Mouse (Mus musculus) urinary bladder, postnatal 10 days (tissue): ENCODE results near the gene Csrnp1.

ENCODE experiments used
- DNase-seq: peaks from one replicate; pipeline ENCODE4 v3.0.0; 2022; ENCODE audit warnings: low spot score

The Csrnp1 gene

DNA sequence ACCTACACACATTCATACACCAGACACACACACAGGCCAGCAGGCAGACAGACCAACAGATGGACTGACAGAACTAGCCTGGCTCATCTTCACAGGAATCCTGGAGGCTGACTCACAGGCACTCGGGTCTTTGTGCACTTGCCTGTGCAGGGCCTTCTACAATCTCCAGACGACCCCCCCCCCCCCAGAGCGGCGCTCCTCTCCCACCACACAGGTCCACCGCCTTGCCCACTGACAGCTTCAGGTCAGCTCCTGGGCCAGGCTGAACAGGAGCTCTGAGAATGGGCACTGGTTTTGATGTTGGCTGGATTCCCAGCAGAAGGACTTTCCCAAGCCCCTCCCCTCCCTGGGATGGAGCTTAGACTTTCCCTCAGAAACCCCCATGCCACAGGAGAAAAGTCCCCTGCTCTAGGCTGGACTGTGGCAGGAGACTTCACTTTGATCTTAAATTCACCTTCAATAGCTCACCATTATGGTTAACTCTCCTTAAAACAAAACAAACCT, 6.8 kb downstream of the Csrnp1 start:
- DNase-seq: no peak

DNA sequence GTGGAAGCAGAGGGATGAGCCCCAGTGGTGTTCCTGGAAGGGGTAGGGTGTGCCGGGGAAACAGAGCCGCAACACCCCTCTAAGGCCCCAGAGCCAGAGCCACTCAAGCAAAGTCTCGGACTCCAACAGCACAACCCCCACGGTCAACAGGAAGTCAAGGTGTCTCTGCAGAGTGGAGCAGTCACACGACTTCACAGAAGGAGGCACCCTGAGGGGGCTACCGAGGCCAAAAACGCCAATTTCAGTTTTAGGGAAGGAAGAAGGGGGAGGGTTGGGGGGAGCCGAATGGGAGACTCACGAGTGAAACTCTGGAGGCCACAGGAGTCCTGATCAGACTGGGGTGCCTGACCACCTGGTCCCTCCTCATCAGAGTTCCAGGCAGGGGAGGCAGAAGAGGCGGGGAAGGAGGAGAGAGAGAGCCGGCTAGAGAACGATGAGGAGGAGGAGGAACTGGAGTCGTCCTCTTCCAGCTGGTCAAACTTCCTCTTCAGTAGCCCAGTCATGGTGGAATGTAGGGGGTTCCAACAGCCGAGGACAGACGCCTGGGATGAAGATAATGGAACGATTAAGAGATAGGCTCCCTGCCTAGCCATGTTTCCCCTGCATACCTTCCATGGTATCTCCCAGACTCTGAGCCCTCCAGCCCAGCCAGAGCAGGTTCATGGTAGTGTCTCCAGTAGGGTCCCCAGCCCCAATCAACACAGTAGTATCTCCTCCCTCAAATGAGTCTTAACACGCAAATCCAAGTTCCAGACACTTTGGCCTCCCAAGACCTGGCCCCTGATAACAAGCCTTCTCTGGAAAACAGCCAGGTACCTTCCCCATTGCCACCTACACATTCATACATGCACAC, 7.5 kb downstream of the Csrnp1 start:
- no peak for DNase-seq

GRCm38 (mm10) chr9:119975286-119975685, 9.2 kb downstream of the Csrnp1 start:
- DNase-seq: no peak

GRCm38 (mm10) chr9:119974609-119975008, 9.8 kb downstream of the Csrnp1 start:
- no peak for DNase-seq

- DNase-seq: no peak
Observed at GRCm38 (mm10) chr9:119973869-119974520, 10.5 kb downstream of the Csrnp1 start.

DNA sequence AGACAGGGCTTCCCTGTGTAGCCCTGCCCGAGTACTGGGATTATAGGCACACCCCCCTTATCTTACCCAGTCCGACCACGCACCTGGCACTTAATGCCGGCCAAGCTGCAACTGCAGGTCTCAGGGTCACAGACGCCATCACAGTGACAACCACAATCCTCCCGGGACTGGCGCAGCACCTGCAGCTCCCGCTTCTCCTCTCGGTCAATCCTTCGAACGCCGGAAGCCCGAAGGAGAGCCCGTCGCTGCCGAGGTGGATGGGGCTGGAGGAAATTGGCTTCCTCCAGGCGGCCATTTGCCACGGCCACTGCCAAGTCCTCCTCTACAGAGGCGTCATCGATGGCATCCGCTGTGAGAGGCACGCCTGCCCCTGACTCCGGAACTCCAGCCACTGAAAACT, 11.2 kb downstream of the Csrnp1 start:
- DNase-seq: no peak

DNA sequence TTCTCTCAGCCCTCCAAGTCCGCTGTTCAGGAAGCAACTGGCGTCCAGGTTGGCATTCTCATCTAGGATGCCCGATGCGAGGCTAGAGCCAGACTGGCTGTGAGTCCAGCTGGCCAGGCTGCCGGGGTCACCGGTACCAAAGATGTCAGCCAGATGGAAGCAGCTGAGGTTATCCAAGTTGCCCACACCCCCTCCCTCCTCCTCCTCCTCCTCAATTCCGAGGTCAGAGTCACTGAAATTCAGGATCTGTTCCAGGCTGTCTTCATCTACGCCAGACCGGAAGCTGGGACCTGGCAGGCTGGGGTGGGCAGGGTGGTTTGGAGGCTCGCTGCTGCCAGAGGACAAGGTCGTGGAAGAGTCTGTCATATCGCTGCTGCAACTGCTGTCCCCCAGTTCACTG, 11.9 kb downstream of the Csrnp1 start:
- no peak for DNase-seq

GRCm38 (mm10) chr9:119972166-119972565, 12.3 kb downstream of the Csrnp1 start:
- no peak for DNase-seq

- no peak for DNase-seq
Observed at GRCm38 (mm10) chr9:119970763-119971656, 13.4 kb downstream of the Csrnp1 start.

GRCm38 (mm10) chr9:119970221-119970620, 14.2 kb downstream of the Csrnp1 start:
- DNase-seq: no peak

- no peak for DNase-seq
Observed at GRCm38 (mm10) chr9:119969811-119970210, 14.6 kb downstream of the Csrnp1 start.

DNA sequence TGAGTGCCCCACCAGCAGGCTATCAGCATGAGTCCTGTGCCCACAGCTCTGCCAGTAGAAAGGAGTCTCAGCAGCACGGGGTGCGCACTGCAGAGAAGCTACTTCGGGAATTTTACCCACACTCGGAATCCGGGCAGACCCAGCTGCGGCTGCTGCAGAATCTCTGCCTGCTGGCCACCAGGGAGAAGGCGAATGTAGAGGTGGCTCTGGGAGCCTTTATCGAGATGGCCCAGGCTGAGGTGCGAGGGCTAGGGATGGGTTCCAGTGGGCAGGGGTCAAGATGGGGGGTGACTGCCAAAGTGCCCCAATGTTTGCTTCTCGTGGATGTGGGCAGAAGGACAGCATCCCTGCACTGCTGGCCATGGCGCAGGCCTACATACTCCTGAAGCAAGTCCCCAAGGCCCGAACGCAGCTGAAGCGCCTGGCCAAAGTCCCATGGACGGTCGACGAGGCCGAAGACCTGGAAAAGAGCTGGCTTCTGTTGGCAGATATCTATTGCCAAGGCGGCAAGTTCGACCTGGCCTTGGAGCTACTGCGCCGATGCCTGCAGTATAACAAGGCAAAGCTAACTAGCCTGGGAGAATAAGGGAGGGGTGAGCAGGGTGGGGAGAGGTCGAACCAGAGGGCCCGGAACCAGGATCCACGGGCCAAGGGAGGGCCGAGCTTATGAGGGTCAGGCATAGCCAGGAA, 18.1 kb downstream of the Csrnp1 start:
- DNase-seq: no peak

- no peak for DNase-seq
Observed at GRCm38 (mm10) chr9:119965186-119965585, 19.3 kb downstream of the Csrnp1 start.

DNA sequence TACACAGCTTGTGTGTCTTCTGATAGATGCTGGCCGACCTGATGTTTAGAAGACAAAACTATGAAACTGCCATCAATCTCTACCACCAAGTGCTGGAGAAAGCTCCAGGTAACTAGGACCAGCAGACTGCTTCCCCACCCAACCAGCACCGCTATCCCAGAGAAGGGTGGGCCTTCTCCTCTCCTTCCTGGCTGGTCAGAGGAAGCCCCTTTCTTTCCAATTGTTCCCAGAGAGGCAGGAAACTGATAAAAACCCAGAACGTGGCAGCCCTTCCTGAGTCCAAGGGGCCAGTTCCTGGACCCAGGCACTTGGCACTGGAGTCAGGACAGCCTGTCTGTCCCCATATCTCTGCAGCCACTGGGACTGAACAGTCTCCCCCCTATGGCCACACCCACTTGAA, 20.3 kb downstream of the Csrnp1 start:
- no peak for DNase-seq

DNA sequence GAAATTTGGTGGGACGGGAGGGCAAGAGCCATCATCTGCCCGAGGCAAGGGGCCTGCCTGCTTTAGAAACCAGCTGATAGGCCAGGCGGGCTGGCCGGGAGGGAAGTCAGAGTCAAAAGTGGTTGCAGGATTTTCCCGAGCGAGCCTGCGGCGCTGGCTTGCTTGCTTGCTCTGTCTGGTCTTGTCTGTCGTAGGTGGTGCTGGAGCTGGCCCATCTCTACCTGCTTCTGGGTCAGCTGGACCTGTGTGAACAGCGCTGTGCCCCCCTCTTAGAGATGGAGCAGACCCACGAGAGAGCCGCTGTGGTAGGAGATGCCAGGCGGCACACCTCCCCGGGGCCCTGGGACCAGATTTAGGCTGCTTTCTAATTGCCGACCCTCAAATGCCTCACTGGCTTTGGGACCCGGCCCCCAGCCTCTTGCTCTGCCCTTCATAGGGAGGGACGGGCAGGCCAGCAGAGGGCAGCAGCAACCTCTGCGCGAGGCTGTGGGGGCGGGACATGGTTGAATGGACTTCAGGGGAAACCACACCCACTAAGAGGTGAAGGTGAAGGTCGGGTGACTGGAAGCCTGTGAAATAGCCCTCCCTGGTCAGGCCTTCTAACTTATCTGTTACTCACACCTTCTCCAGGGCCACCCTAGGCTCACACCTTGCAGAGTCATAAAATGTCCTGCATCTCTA, 21.3 kb downstream of the Csrnp1 start:
- no peak for DNase-seq

DNA sequence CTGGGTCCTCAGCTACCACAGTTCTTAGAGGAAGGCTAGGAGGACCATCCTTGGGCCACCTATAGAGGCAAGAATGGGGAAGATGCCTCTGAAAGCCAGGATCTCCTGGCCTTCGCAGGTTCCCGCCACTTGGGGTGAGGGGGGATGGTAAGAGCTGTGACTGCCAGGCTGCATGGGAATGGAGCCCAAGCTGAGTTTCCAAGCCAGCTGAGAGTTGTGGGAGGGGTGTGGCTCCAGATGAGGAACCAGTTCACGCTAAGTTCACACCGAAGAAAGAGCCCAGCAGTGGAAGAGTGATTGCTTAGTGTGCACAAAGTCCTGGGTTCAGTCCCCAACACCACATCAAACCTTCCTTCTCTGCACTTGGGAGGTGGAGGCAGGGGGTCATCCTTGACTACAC, 22.2 kb downstream of the Csrnp1 start:
- no peak for DNase-seq

- no peak for DNase-seq
Observed at GRCm38 (mm10) chr9:119958835-119959234, 25.6 kb downstream of the Csrnp1 start.

DNA sequence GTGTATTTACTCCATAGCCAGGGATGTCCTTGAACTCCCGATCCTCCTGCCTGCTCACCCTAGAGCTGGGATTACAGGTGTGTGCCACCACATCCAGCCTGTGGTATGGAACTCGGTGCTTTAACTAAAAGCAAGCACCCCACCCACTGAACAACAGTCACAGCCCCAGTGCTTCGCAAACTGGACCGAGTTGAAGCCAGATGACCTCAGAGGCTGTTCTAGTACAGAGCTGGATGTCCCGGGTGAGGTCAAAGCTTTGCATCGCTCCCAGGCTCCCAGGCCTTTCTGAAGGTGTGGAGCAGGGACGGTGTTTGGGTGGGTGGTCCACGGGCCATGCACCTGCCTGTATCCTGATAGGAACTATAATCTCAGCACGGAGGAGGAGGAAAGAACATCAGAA, 33.1 kb downstream of the Csrnp1 start:
- no peak for DNase-seq

DNA sequence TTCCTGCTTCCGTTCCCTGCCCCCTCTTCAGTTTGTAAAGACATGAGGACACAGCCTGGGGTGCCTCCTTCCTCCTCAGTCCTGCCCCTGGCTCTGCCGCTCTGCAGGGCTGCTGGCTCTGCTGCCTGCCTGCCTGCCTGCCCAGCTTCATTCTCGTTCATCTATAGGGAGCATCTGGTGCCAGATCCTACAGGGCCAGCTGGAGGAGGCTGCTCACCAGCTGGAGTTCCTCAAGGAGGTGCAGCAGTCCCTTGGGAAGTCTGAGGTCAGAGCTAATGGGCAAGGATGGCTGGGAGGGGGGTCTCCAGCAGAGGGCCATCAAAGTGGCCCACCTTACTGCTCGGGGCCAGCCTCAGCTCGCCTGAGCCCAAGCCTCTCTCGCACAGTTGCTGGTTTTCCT, 34.0 kb downstream of the Csrnp1 start:
- DNase-seq: no peak

GRCm38 (mm10) chr9:119948804-119949203, 35.7 kb downstream of the Csrnp1 start:
- DNase-seq: no peak
